Mouse (Mus musculus): ENCODE results near the gene Pigk.

Pigk gene

DNA sequence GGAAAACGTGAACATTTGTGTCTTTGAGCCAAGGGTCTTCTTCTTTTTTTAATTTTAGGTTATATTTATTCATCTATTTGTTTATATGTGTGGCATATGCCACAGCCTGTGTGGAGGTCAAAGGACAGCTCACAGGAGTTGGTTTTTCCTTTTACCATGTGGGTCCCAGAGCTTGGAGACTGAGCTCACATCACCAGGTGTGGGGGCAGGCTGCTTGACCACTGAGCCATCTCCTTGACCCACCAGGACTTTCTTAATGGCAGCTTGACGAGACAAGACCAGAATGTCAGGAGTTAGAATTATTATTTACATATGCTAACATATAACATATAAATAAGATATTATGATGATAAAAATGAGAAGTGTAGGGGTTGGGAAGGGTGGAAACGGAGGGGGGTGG is 182.2 kb downstream of the Pigk start:
- no peak for DNase-seq (ENCODE audit: low read depth, low spot score)

DNA sequence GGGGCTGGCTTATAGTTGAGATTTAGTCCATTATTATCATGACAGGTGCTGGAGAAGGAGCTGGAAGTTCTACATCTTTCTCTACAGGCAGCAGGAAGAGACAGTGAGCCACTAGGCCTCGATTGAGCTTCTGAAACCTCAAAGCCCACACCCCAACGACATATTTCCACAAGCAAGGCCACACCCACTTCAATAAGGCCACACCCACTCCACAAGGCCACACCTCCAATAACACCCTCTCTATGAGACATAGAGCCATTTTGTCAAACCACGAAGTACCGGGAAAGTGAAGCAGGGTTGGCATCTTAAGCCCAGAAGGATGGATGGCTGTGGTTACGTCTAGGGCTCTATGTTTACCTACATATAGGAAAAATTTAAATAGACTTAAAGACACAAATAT is 183.3 kb downstream of the Pigk start:
- DNase-seq (ENCODE audit: low read depth, low spot score) = peak; percentile 18

DNA sequence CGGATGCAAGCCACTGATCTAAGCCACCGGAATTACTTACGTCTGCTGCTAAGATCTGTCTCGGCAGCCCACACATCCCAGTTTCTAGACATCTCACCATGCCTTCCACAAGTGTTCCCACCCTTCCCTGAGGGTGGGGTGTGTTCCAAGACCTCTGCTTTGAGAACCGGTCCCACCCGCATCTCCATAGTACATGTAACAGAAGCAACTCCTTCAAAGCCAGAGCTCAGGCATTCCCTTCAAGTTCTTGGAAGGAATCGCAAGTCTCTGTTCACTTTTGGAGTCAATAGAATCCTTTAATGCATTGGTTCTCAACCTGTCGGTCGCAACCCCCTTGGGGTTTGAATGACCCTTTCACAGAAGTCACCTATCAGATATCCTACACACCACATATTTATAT is 185.0 kb downstream of the Pigk start:
- no peak for DNase-seq (ENCODE audit: low read depth, low spot score)

DNA sequence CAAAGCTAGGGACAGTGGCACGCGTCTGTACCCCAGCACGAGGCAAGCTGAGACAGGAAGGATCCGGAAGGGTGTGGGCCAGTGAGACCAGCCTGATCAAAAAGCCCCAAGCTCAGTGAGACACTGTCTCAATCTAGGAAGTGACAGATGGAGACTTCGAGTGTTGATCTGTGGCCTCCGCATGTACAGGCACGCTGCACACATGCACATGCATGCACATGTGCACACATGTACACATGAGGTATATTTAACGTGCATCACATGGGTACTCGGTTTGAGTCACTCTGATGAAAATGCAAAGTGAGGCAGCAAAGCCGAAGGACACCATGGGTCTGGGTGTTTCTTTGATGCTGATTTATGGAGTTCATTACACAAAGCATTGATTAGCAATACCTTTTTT is 191.1 kb downstream of the Pigk start:
- DNase-seq (ENCODE audit: low read depth, low spot score) = no peak

DNA sequence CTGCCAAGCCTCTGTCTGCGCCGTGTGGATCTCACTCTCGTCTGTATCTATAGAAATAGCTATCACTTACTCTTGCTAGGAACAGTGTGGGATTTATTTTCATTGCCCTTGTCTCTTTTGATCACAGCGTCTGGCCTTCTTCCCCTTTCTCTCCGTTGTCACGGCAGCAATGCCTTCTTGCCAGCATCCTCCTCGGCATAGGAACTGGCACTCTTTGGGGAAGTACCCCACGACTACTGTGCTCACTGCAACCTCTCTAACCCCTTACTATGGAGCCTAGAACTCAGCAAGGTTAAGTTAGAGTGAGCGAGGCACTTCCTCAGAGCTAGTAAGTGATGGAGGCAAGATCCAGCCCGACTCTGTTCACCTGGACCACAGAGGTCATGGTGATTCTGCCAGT is 191.9 kb downstream of the Pigk start:
- no peak for DNase-seq (ENCODE audit: low read depth, low spot score)

- DNase-seq (ENCODE audit: low read depth, low spot score) = no peak
These were observed 193.2 kb downstream of the Pigk start for GRCm38 (mm10) chr3:152907087-152907486.

DNA sequence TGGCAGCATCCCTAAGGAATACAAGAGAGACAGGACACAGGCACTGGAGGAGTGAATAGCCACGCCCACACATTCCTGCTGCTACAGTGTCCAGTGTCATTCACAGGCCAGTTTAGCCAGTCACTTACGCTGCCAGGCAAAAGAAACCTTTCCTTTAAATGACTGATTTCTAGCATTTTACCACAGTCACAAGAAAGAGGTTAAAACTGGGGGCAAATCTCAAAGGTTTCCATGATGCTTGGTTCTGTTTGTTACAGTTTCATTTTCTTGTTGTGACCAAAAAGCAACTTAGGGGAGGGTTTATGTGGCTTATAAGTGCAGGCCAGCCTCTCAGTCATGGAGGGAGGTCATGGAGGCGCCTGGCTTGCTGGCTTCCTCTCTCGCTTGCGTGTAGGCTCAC is 193.8 kb downstream of the Pigk start:
- peak; percentile 54 for DNase-seq (ENCODE audit: low read depth, low spot score)

GRCm38 (mm10) chr3:152911578-152911977 is 197.7 kb downstream of the Pigk start:
- no peak for DNase-seq (ENCODE audit: low read depth, low spot score)

DNA sequence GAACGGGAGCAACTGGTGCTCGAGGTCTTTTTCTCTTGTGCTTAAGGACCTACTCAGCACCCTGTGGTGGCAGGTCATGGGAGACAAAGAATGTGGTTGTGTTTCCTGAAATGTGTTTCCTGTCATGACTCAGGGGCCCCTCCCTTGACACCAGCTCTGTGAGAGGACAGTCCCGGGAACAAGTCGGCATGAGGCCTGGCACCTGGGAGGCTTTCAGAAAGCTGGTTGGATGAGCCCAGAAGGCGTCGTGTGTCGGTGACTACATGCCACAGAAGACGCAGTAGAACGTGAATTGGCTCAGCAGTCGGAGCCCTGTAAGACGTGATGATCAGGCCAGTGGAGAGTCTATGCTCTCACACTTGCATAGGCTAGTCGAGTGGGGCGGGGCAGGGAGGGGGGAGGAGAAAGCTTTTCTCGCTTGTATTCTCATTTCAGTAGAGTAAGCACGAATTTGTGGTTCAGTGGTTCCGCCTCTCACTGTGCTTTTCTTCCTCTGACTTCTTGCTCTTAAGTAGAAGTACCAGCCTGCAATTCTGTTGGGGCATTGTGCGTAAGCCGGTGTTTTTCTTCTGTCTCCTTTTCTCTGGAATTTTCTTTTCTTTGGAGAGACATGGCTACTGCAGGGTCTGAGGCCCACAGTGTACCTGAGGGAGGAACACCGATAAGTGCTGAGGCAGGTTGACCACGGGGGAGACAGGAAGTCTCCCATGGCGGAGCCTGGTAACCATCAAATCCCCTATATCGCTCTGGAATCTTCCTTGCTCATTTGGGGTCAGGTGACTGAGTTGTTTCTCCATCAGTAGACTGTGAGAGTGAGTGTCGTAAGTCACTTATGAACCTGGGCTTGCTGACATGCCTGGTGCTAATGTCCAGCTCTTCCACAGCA is 198.6 kb downstream of the Pigk start:
- peak; percentile 94 for DNase-seq (ENCODE audit: low read depth, low spot score)

- no peak for DNase-seq (ENCODE audit: low read depth, low spot score)
These were observed 199.2 kb downstream of the Pigk start for GRCm38 (mm10) chr3:152913150-152913549.

- DNase-seq (ENCODE audit: low read depth, low spot score) = no peak
These were observed 199.7 kb downstream of the Pigk start for GRCm38 (mm10) chr3:152913625-152914024.

- no peak for DNase-seq (ENCODE audit: low read depth, low spot score)
These were observed 200.5 kb downstream of the Pigk start for GRCm38 (mm10) chr3:152914376-152914775.

- peak; percentile 69 for DNase-seq (ENCODE audit: low read depth, low spot score)
These were observed 203.7 kb downstream of the Pigk start for GRCm38 (mm10) chr3:152917579-152917978.

- peak; percentile 55 for DNase-seq (ENCODE audit: low read depth, low spot score)
These were observed 205.2 kb downstream of the Pigk start for GRCm38 (mm10) chr3:152919101-152919500.

DNA sequence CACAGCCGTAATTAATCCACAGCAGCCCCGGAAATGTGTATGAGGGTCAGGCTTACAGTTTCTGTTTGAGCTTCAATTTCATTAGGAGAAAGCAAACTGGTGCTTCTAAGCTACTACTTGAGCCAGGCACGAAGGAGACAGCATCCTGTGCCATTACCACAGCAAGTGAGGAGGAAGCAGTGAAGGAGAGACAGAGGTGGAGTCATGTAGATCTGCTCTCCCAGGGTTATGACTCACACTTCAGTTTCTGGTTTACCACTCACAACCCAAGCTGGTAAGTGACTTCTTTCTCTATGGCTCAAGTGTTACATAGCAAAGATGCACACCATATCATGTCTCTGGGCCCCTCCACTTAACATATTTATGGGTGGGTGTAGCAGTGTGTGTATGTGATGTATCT is 206.5 kb downstream of the Pigk start:
- peak; percentile 74 for DNase-seq (ENCODE audit: low read depth, low spot score)

GRCm38 (mm10) chr3:152923530-152923929 is 209.6 kb downstream of the Pigk start:
- DNase-seq (ENCODE audit: low read depth, low spot score) = no peak

- DNase-seq (ENCODE audit: low read depth, low spot score) = no peak
These were observed 211.5 kb downstream of the Pigk start for GRCm38 (mm10) chr3:152925364-152925763.

GRCm38 (mm10) chr3:152926166-152926565 is 212.3 kb downstream of the Pigk start:
- peak; percentile 61 for DNase-seq (ENCODE audit: low read depth, low spot score)

GRCm38 (mm10) chr3:152928287-152928975 is 214.5 kb downstream of the Pigk start:
- peak; percentile 81 for DNase-seq (ENCODE audit: low read depth, low spot score)

DNA sequence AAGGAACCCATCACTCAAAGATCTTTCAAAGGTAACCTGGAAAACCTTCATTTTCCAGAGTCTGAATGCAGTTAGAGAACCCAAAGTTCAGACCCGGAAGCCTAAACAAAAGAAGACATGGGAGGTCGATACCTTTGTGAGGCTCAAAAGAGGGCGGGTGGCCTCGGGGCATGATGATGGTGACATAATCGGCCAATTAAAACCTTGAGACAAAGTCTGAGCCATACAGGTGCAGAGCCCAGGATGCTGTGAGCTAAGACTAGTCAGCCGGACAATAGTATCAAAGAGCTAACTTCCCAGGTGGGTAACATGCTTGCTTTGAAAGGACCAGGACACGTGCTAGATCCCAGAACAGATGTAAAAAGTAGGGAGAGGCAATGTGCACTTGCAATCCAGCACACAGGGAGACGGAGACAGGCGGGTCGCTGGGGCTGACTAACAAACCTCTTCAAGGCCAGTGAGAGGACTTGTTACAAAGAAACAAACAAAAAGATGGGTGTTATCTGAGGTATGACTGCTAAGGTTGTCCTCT is 215.4 kb downstream of the Pigk start:
- DNase-seq (ENCODE audit: low read depth, low spot score) = peak; percentile 68

GRCm38 (mm10) chr3:152929788-152930281 is 215.9 kb downstream of the Pigk start:
- peak; percentile 85 for DNase-seq (ENCODE audit: low read depth, low spot score)

GRCm38 (mm10) chr3:152931354-152931753 is 217.5 kb downstream of the Pigk start:
- DNase-seq (ENCODE audit: low read depth, low spot score) = no peak
